Mouse (Mus musculus) MEL (cell line): ENCODE measurements around the gene Gm29427. TPM values are rescaled to one million over a fixed set of nuclear protein-coding genes. Genes with fewer than 3 reads are reported as not detected.

Source experiments
- DNase-seq: peaks from one replicate; pipeline ENCODE4 v3.0.0; 2011; ENCODE audit warnings: low read depth, low spot score
- H3K27ac ChIP-seq: 2 replicates; pipeline ENCODE4 v1.5.1; 2012; ENCODE audit warnings: low read depth, mild to moderate bottlenecking, control low read depth, low read length, moderate library complexity; ENCODE audit not compliant: control insufficient read depth
- H3K27me3 ChIP-seq, 2 experiments: fragments of 150-350 bp in 1 of 2; sonication (generic) in 1 of 2; 2 replicates each; pipeline ENCODE4 v1.6.1; 2012; ENCODE audit warnings: low read length in 2 of 2, mild to moderate bottlenecking in 2 of 2, improper control_type of control experiment in 1 of 2, moderate library complexity in 1 of 2; ENCODE audit not compliant: insufficient read depth in 2 of 2, control insufficient read depth in 1 of 2
- H3K36me3 ChIP-seq, 2 experiments: 2 replicates each; pipeline ENCODE4 v1.6.1; 2012 to 2014; ENCODE audit warnings: low read length in 2 of 2, improper control_type of control experiment in 1 of 2, inconsistent platforms in 1 of 2, mild to moderate bottlenecking in 1 of 2; ENCODE audit not compliant: insufficient read depth in 2 of 2, control insufficient read depth in 1 of 2
- H3K4me1 ChIP-seq, 2 experiments: fragments of 150-350 bp in 1 of 2; sonication (generic) in 1 of 2; 2 replicates each; pipeline ENCODE4 v1.6.1; 2012; ENCODE audit warnings: low read length in 2 of 2, improper control_type of control experiment in 1 of 2, mild to moderate bottlenecking in 1 of 2; ENCODE audit not compliant: insufficient read depth in 2 of 2, control insufficient read depth in 1 of 2
- H3K4me3 ChIP-seq, 2 experiments: fragments of 150-350 bp in 1 of 2; sonication (generic) in 1 of 2; 2 replicates each; pipeline ENCODE4 v1.5.1; 2012; ENCODE audit warnings: low read depth in 2 of 2, low read length in 2 of 2, mild to moderate bottlenecking in 2 of 2, moderate library complexity in 2 of 2, control low read depth in 1 of 2, improper control_type of control experiment in 1 of 2; ENCODE audit not compliant: control insufficient read depth in 1 of 2, insufficient read depth in 1 of 2
- H3K79me2 ChIP-seq: 2 replicates; pipeline ENCODE4 v1.6.1; 2012; ENCODE audit warnings: mild to moderate bottlenecking, low read length, moderate library complexity; ENCODE audit not compliant: control insufficient read depth, poor library complexity, insufficient read depth
- H3K9ac ChIP-seq: 2 replicates; pipeline ENCODE4 v1.6.1; 2012; ENCODE audit warnings: low read depth, mild to moderate bottlenecking, control low read depth, low read length, moderate library complexity; ENCODE audit not compliant: control insufficient read depth, poor library complexity, severe bottlenecking
- H3K9me3 ChIP-seq: fragments of 150-350 bp; sonication (generic); replicated peaks from 2 replicates; pipeline ENCODE4 v1.6.1; 2012; ENCODE audit warnings: mild to moderate bottlenecking, low read length, improper control_type of control experiment, moderate library complexity; ENCODE audit not compliant: insufficient read depth
- CHD1 ChIP-seq: IDR thresholded peaks from 2 replicates; pipeline ENCODE4 v1.6.1; 2012; ENCODE audit warnings: low read depth, mild to moderate bottlenecking, inconsistent platforms, low read length, improper control_type of control experiment
- CHD2 ChIP-seq: IDR thresholded peaks from 2 replicates; pipeline ENCODE4 v1.6.1; 2011; ENCODE audit warnings: low read length, improper control_type of control experiment
- CTCF ChIP-seq, 3 experiments: IDR thresholded peaks in 2 of 3; conservative IDR thresholded peaks in 1 of 3; 2 replicates each; pipeline ENCODE4 v1.5.1; 2011 to 2012; ENCODE audit warnings: low read length in 3 of 3, low read depth in 2 of 3, mild to moderate bottlenecking in 2 of 3, improper control_type of control experiment in 1 of 3, inconsistent platforms in 1 of 3, mixed read lengths in 1 of 3, moderate library complexity in 1 of 3; ENCODE audit not compliant: control insufficient read depth in 1 of 3, insufficient read depth in 1 of 3, poor library complexity in 1 of 3, severe bottlenecking in 1 of 3
- ELF1 ChIP-seq: IDR thresholded peaks from 2 replicates; pipeline ENCODE4 v1.6.1; 2014; ENCODE audit warnings: low read depth, mild to moderate bottlenecking, inconsistent platforms, low read length, improper control_type of control experiment, moderate library complexity
- EP300 ChIP-seq, 2 experiments: IDR thresholded peaks; 2 replicates each; pipeline ENCODE4 v1.6.1; 2011; ENCODE audit warnings: improper control_type of control experiment in 2 of 2, low read length in 2 of 2, low read depth in 1 of 2, mild to moderate bottlenecking in 1 of 2
- ETS1 ChIP-seq: IDR thresholded peaks from 2 replicates; pipeline ENCODE4 v1.6.1; 2012; ENCODE audit warnings: low read depth, mild to moderate bottlenecking, inconsistent platforms, low read length, improper control_type of control experiment, moderate library complexity
- JUND ChIP-seq: IDR thresholded peaks from 2 replicates; pipeline ENCODE4 v1.6.1; 2011; ENCODE audit warnings: low read depth, mild to moderate bottlenecking, improper control_type of control experiment, low read length
- MAFK ChIP-seq: IDR thresholded peaks from 2 replicates; pipeline ENCODE4 v1.6.1; 2011; ENCODE audit warnings: low read depth, mild to moderate bottlenecking, low read length, improper control_type of control experiment, borderline replicate concordance
- MAZ ChIP-seq: IDR thresholded peaks from 2 replicates; pipeline ENCODE4 v1.6.1; 2012; ENCODE audit warnings: low read depth, mild to moderate bottlenecking, inconsistent platforms, low read length, improper control_type of control experiment
- MEF2A ChIP-seq: IDR thresholded peaks from 2 replicates; pipeline ENCODE4 v1.6.1; 2014; ENCODE audit warnings: low read depth, mild to moderate bottlenecking, inconsistent platforms, low read length, improper control_type of control experiment; ENCODE audit not compliant: poor library complexity, insufficient replicate concordance, severe bottlenecking; ENCODE audit errors: extremely low read depth
- MXI1 ChIP-seq: IDR thresholded peaks from 2 replicates; pipeline ENCODE4 v1.6.1; 2011; ENCODE audit warnings: mild to moderate bottlenecking, low read depth, low read length, improper control_type of control experiment
- MYC ChIP-seq: IDR thresholded peaks from 2 replicates; pipeline ENCODE4 v1.6.1; 2011; ENCODE audit warnings: low read depth, mild to moderate bottlenecking, low read length, improper control_type of control experiment, moderate library complexity
- NELFE ChIP-seq: IDR thresholded peaks from 2 replicates; pipeline ENCODE4 v1.6.1; 2011; ENCODE audit warnings: low read depth, low read length, improper control_type of control experiment
- NRF1 ChIP-seq: IDR thresholded peaks from 2 replicates; pipeline ENCODE4 v1.6.1; 2014; ENCODE audit warnings: low read depth, mild to moderate bottlenecking, inconsistent platforms, low read length, improper control_type of control experiment, moderate library complexity; ENCODE audit not compliant: poor library complexity, insufficient read depth, severe bottlenecking
- POLR2A ChIP-seq, 2 experiments: IDR thresholded peaks; 2 replicates each; pipeline ENCODE4 v1.6.1; 2011 to 2012; ENCODE audit warnings: low read length in 2 of 2, mild to moderate bottlenecking in 2 of 2, control low read depth in 1 of 2, improper control_type of control experiment in 1 of 2, low read depth in 1 of 2, moderate library complexity in 1 of 2; ENCODE audit not compliant: control insufficient read depth in 1 of 2, insufficient read depth in 1 of 2, poor library complexity in 1 of 2
- POLR2AphosphoS2 ChIP-seq: IDR thresholded peaks from 2 replicates; pipeline ENCODE4 v1.6.1; 2011; ENCODE audit warnings: low read length, improper control_type of control experiment
- RCOR1 ChIP-seq: IDR thresholded peaks from 2 replicates; pipeline ENCODE4 v1.6.1; 2012; ENCODE audit warnings: low read depth, mild to moderate bottlenecking, inconsistent platforms, low read length, improper control_type of control experiment
- SIN3A ChIP-seq: IDR thresholded peaks from 2 replicates; pipeline ENCODE4 v1.6.1; 2012; ENCODE audit warnings: low read length, improper control_type of control experiment, inconsistent platforms
- SMC3 ChIP-seq: IDR thresholded peaks from 2 replicates; pipeline ENCODE4 v1.6.1; 2011; ENCODE audit warnings: low read depth, low read length, improper control_type of control experiment
- TBP ChIP-seq: IDR thresholded peaks from 2 replicates; pipeline ENCODE4 v1.8.0; 2011; ENCODE audit warnings: low read depth, low read length, improper control_type of control experiment
- TCF12 ChIP-seq: IDR thresholded peaks from 2 replicates; pipeline ENCODE4 v1.6.1; 2014; ENCODE audit warnings: low read depth, mild to moderate bottlenecking, inconsistent platforms, low read length, improper control_type of control experiment, moderate library complexity
- UBTF ChIP-seq: IDR thresholded peaks from 2 replicates; pipeline ENCODE4 v1.6.1; 2012; ENCODE audit warnings: low read depth, mild to moderate bottlenecking, inconsistent platforms, low read length, improper control_type of control experiment, moderate library complexity, borderline replicate concordance; ENCODE audit not compliant: insufficient read depth
- USF2 ChIP-seq, 2 experiments: IDR thresholded peaks; 2 replicates each; pipeline ENCODE4 v1.6.1; 2011 to 2012; ENCODE audit warnings: improper control_type of control experiment in 2 of 2, low read length in 2 of 2, borderline replicate concordance in 1 of 2, inconsistent platforms in 1 of 2, low read depth in 1 of 2, mild to moderate bottlenecking in 1 of 2; ENCODE audit not compliant: insufficient read depth in 1 of 2
- polyA plus RNA-seq, 2 experiments: library from polyadenylated mRNA; stranded (reverse) in 1 of 2; unstranded in 1 of 2; fragments of >175 nt in 1 of 2; fragments of >200 nt in 1 of 2; gene quantifications; 2 replicates each; pipeline versions ENCODE4 v1.2.1 to v1.2.4; 2012; ENCODE audit warnings: low replicate concordance in 2 of 2, low read depth in 1 of 2; ENCODE audit not compliant: insufficient read length in 2 of 2, insufficient read depth in 1 of 2, missing spikeins in 1 of 2
- total RNA-seq: library from RNA; depleted of rRNA; stranded (reverse); fragments of 300-350 nt; gene quantifications from 2 replicates; pipeline ENCODE4 v1.2.3, GENCODE M21; 2012

The Gm29427 gene
- total and polyA plus RNA-seq, 3 experiments = not detected

- H3K27me3 ChIP-seq = no peaks in the 10 kb centered on the region
- no peak overlapping the region for H3K9ac ChIP-seq
- TF ChIP-seq ETS1 (0 out of 2 replicates have a peak, but pooled peaks have one; percentile 3), SMC3 (no peak)
- peaks cover 0 to 32% of the 10 kb centered on the region in 2 experiments; a peak in 2 of 4 replicates for H3K36me3 ChIP-seq
- H3K27ac ChIP-seq = no peak overlapping the region
- H3K9me3 ChIP-seq = no peaks in the 10 kb centered on the region
- H3K79me2 ChIP-seq = peaks cover 4% of the 10 kb centered on the region
- peaks cover 22 to 41% of the 10 kb centered on the region in 2 experiments for H3K4me1 ChIP-seq
- no peak overlapping the region for H3K4me3 ChIP-seq
- no peak for DNase-seq
These were observed 28.6 kb upstream of the Gm29427 start for GRCm38 (mm10) chr1:130744217-130744616.

GRCm38 (mm10) chr1:130743775-130744174 is 28.2 kb upstream of the Gm29427 start:
- TF ChIP-seq UBTF (no peak), RCOR1 (no peak), POLR2AphosphoS2 (no peak), JUND (no peak), ETS1 (0 out of 2 replicates have a peak, but pooled peaks have one; percentile 8), CTCF (IDR thresholded peaks at IDR 0.05 in 2 of 3, conservative IDR thresholded peaks at IDR 0.05 in 1 of 3; ENCODE audit: control insufficient read depth in 1 of 3, insufficient read depth in 1 of 3, low read depth in 2 of 3, low read length in 3 of 3, poor library complexity in 1 of 3, severe bottlenecking in 1 of 3) (no peak), MEF2A (no peak), MXI1 (no peak), POLR2A (IDR thresholded peaks at IDR 0.05; ENCODE audit: control insufficient read depth in 1 of 2, insufficient read depth in 1 of 2, low read depth in 1 of 2, low read length in 2 of 2, poor library complexity in 1 of 2) (no peak), MAZ (no peak), ELF1 (0 out of 2 replicates have a peak, but pooled peaks have one; percentile 18), TCF12 (no peak), NELFE (no peak), MAFK (no peak), MYC (no peak), SIN3A (0 out of 2 replicates have a peak, but pooled peaks have one; percentile 23), USF2 (IDR thresholded peaks at IDR 0.05; ENCODE audit: borderline replicate concordance in 1 of 2, insufficient read depth in 1 of 2, low read depth in 1 of 2, low read length in 2 of 2) (no peak), CHD1 (no peak), TBP (no peak), EP300 (IDR thresholded peaks at IDR 0.05; ENCODE audit: low read depth in 1 of 2, low read length in 2 of 2) (0 out of 4 replicates have a peak, but pooled peaks of 1 of the 2 experiments have one; percentile 7), NRF1 (peak; percentile 45; the same call in 1 of the 2 replicates), CHD2 (no peak)
- no peak overlapping the region for H3K9ac ChIP-seq
- peak; percentile 47 for DNase-seq
- no peak overlapping the region for H3K27ac ChIP-seq
- H3K4me1 ChIP-seq = peaks cover 26 to 43% of the 10 kb centered on the region in 2 experiments
- H3K79me2 ChIP-seq = peaks cover 4% of the 10 kb centered on the region
- H3K36me3 ChIP-seq = peaks cover 0 to 37% of the 10 kb centered on the region in 2 experiments; a peak in 2 of 4 replicates
- H3K4me3 ChIP-seq = no peak overlapping the region
- no peaks in the 10 kb centered on the region for H3K27me3 ChIP-seq
- no peaks in the 10 kb centered on the region for H3K9me3 ChIP-seq
